Mouse (Mus musculus): ENCODE measurements at regions not wholly inside any gene's neighbourhood (a gene's known extent, or its start where the extent isn't known, plus 50 kb on each side); places are given as distances from the start of the nearest gene placed in this dataset.

DNA sequence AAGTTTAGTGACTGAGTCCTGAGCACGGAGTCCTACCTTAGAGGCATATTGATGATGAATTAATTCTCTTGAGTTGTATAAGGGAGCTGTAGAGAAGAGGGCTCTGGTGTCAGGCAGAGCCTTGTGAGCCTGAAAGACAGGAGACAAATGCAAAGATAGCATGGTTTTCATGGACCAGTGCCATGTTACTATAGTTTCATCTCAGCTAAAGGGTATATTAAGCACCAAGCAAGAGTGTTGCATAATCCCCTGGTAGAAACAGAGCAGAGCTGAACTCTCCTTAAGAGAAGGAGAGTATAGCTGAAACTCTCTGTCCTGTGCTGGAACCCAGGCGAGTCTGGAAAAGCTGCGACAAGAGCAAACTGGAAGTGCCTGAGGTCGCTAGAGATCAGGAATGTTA, 73.5 kb upstream of the Smarca2 start:
- TF ChIP-seq CTCF (IDR thresholded peaks at IDR 0.05; ENCODE audit: borderline replicate concordance, extremely low read depth, insufficient read depth, insufficient read length): no peak
- TF ChIP-seq POLR2A (IDR thresholded peaks at IDR 0.05; ENCODE audit: borderline replicate concordance, extremely low read depth, insufficient read depth, insufficient read length, poor library complexity, severe bottlenecking): no peak
